Mouse (Mus musculus): ENCODE data around the gene Ssx2ip.

DNA sequence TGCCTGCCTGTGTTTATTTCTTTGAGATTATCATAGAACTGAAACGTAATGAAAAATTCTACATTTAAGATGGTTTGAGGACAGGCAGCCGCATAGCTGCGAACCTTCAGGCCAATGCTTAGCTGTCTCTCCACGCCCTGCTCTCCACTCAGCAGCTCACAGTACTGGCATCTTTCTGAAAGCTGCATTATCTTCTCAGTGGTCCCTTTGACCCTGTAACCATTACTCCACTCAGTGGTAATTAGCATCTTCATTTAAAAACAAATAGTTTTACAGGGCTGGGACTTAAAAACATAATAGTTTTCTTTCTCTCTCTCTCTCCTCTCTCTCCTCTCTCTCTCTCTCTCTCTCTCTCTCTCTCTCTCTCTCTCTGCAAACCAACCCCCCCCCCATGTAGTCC, 68.2 kb downstream of the Ssx2ip start:
- no peak for TF ChIP-seq EP300 (IDR thresholded peaks at IDR 0.05)
- TF ChIP-seq CTCF (IDR thresholded peaks at IDR 0.05) = no peak
